8 mouse cellular contexts compared by ENCODE assay signal in genomic region chr8:70585258-70585652, GRCm38 (mm10). TPM values are rescaled to one million over a fixed set of nuclear protein-coding genes. Genes with fewer than 3 reads are reported as not detected.
A peak's percentile ranks its signal among the peaks of the same experiment; 100 is the strongest.
DNase-seq lines count a peak whose midpoint lies in the region; ATAC-seq and TF ChIP-seq lines count a peak whose summit lies in the region.

No protein-coding gene starts in this region.

- no peaks in the 10 kb centered on the region; the same call in 1 of the 2 replicates for H3K4me1 ChIP-seq in testis, adult 2 months (ENCODE audit: control insufficient read depth, insufficient read depth, low read length)
- H3K4me1 ChIP-seq in bone marrow macrophage, adult 2 months (ENCODE audit: control insufficient read depth, insufficient read depth, low read length): no peaks in the 10 kb centered on the region
- no peaks in the 10 kb centered on the region for H3K4me1 ChIP-seq in forebrain, embryonic 16.5 days (replicated peaks; ENCODE audit: control insufficient read depth, insufficient read depth, low read length)
- no peaks in the 10 kb centered on the region for H3K4me1 ChIP-seq in hindbrain, postnatal 0 days (ENCODE audit: insufficient read depth, low read length)
- H3K4me1 ChIP-seq in liver, embryonic 12.5 days: no peaks in the 10 kb centered on the region

- no peaks in the 10 kb centered on the region for H3K27me3 ChIP-seq in testis, adult 2 months (ENCODE audit: control insufficient read depth, insufficient read depth, low read length)
- H3K27me3 ChIP-seq in forebrain, embryonic 16.5 days (replicated peaks; ENCODE audit: control insufficient read depth, insufficient read depth, low read length): no peaks in the 10 kb centered on the region
- no peaks in the 10 kb centered on the region for H3K27me3 ChIP-seq in hindbrain, postnatal 0 days (ENCODE audit: insufficient read depth, low read length)
- H3K27me3 ChIP-seq in liver, embryonic 12.5 days (replicated peaks): no peaks in the 10 kb centered on the region

- H3K4me2 ChIP-seq in forebrain, embryonic 16.5 days (ENCODE audit: low read length): no peak overlapping the region
- no peak overlapping the region for H3K4me2 ChIP-seq in hindbrain, postnatal 0 days (ENCODE audit: low read depth, low read length)
- H3K4me2 ChIP-seq in liver, embryonic 12.5 days: no peak overlapping the region

- TF ChIP-seq CTCF in testis, adult 2 months (IDR thresholded peaks at IDR 0.05; ENCODE audit: control insufficient read depth, insufficient read depth, insufficient replicate concordance, low read depth, low read length): peak; percentile 67; the same call in 1 of the 2 replicates
- TF ChIP-seq CTCF in bone marrow macrophage, adult 2 months (IDR thresholded peaks at IDR 0.05; ENCODE audit: low read depth, low read length): peak; percentile 86
- TF ChIP-seq CTCF in hindbrain, postnatal 0 days (IDR thresholded peaks at IDR 0.05; ENCODE audit: low read depth): peak; percentile 80

- DNase-seq in testis, postnatal 14 days (ENCODE audit: low spot score): no peak
- DNase-seq in hindbrain, postnatal 0 days (ENCODE audit: low spot score): peak; percentile 71
- peak; percentile 40 for DNase-seq in neural tube, embryonic 10.5 days (ENCODE audit: extremely low spot score, low spot score)
- no peak for DNase-seq in urinary bladder, adult 2 months (ENCODE audit: low spot score)

- no peak overlapping the region for H3K9ac ChIP-seq in forebrain, embryonic 16.5 days (replicated peaks; ENCODE audit: low read depth, low read length)
- no peak overlapping the region for H3K9ac ChIP-seq in hindbrain, postnatal 0 days (replicated peaks; ENCODE audit: low read length)
- H3K9ac ChIP-seq in liver, embryonic 12.5 days: no peak overlapping the region

- no peak for TF ChIP-seq POLR2A in testis, adult 2 months (IDR thresholded peaks at IDR 0.05; ENCODE audit: control insufficient read depth, low read depth, low read length)
- no peak for TF ChIP-seq POLR2A in bone marrow macrophage, adult 2 months (IDR thresholded peaks at IDR 0.05; ENCODE audit: borderline replicate concordance, low read depth, low read length)

- H3K9me3 ChIP-seq in forebrain, embryonic 16.5 days (ENCODE audit: control insufficient read depth, low read length): no peaks in the 10 kb centered on the region
- H3K9me3 ChIP-seq in hindbrain, postnatal 0 days (ENCODE audit: low read length): no peaks in the 10 kb centered on the region
- H3K9me3 ChIP-seq in liver, embryonic 12.5 days (replicated peaks): no peaks in the 10 kb centered on the region

- H3K27ac ChIP-seq in testis, adult 2 months (ENCODE audit: control insufficient read depth, insufficient read depth, low read depth, low read length): no peak overlapping the region
- no peak overlapping the region for H3K27ac ChIP-seq in bone marrow macrophage, adult 2 months (ENCODE audit: insufficient read depth, low read depth, low read length)
- no peak overlapping the region for H3K27ac ChIP-seq in forebrain, embryonic 16.5 days (ENCODE audit: low read length)
- no peak overlapping the region; the same call in 1 of the 2 replicates for H3K27ac ChIP-seq in hindbrain, postnatal 0 days
- H3K27ac ChIP-seq in liver, embryonic 12.5 days: no peak overlapping the region

- H3K36me3 ChIP-seq in testis, adult 2 months (ENCODE audit: control insufficient read depth, insufficient read depth, low read length): no peaks in the 10 kb centered on the region; the same call in none of the 2 replicates
- H3K36me3 ChIP-seq in forebrain, embryonic 16.5 days (ENCODE audit: control insufficient read depth, insufficient read depth): peaks cover 20% of the 10 kb centered on the region
- H3K36me3 ChIP-seq in hindbrain, postnatal 0 days (ENCODE audit: insufficient read depth, low read length): peaks cover 48% of the 10 kb centered on the region
- peaks cover 100% of the 10 kb centered on the region for H3K36me3 ChIP-seq in liver, embryonic 12.5 days

- peak; percentile 52; the same call in 1 of the 2 replicates for ATAC-seq in forebrain, embryonic 16.5 days
- peak; percentile 73 for ATAC-seq in hindbrain, postnatal 0 days
- ATAC-seq in liver, embryonic 12.5 days: peak; percentile 31

- H3K4me3 ChIP-seq in testis, adult 2 months (ENCODE audit: control insufficient read depth, low read depth, low read length): no peak overlapping the region
- no peak overlapping the region for H3K4me3 ChIP-seq in bone marrow macrophage, adult 2 months (ENCODE audit: insufficient read depth, low read length)
- no peak overlapping the region for H3K4me3 ChIP-seq in forebrain, embryonic 16.5 days (replicated peaks; ENCODE audit: low read length)
- no peak overlapping the region for H3K4me3 ChIP-seq in hindbrain, postnatal 0 days (ENCODE audit: low read length)
- H3K4me3 ChIP-seq in liver, embryonic 12.5 days: no peak overlapping the region

- 41% methylated on average over 7 of the region's 7 CpGs for WGBS in forebrain, embryonic 16.5 days
- WGBS in hindbrain, postnatal 0 days: 35% methylated on average over 7 of the region's 7 CpGs
- WGBS in liver, embryonic 12.5 days (ENCODE audit: insufficient replicate concordance): 45% methylated on average over 7 of the region's 7 CpGs

RNA-seq across cellular contexts. Expression of gene Isyna1, which starts 8.9 kb away (rescaled TPM):
- polyA plus RNA-seq in testis, adult 2 months (2012; rRNA removed): 561 and 588 TPM in 2 replicates
- 36.0 and 41.4 TPM in 2 replicates for polyA plus RNA-seq in bone marrow macrophage, adult 2 months (2012; ENCODE audit: insufficient read depth, insufficient read length, missing spikeins)
- 116 and 141 TPM in 2 replicates for polyA plus RNA-seq in forebrain, embryonic 16.5 days (2015; fragmentation: Nextera tagmentation; extraction: Ambion mirVana)
- 152 and 207 TPM in 2 replicates for total RNA-seq in hindbrain, postnatal 0 days (2014; rRNA removed)
- 99.3 and 113 TPM in 2 replicates for polyA plus RNA-seq in hindbrain, postnatal 0 days (2015; fragmentation: Nextera tagmentation; extraction: Ambion mirVana)
- 114 and 115 TPM in 2 replicates for polyA plus RNA-seq in liver, embryonic 12.5 days (2016; fragmentation: Nextera tagmentation; extraction: Ambion mirVana)
- polyA plus RNA-seq in urinary bladder, adult 2 months (2012; rRNA removed): 37.9 and 49.6 TPM in 2 replicates

RNA-seq across cellular contexts. Expression of gene Ssbp4, which starts 23.4 kb away (rescaled TPM):
- 35.6 and 38.9 TPM in 2 replicates for polyA plus RNA-seq in testis, adult 2 months (2012; rRNA removed)
- polyA plus RNA-seq in bone marrow macrophage, adult 2 months (2012; ENCODE audit: insufficient read depth, insufficient read length, missing spikeins): 106 and 123 TPM in 2 replicates
- polyA plus RNA-seq in forebrain, embryonic 16.5 days (2015; fragmentation: Nextera tagmentation; extraction: Ambion mirVana): 100 and 121 TPM in 2 replicates
- 248 and 349 TPM in 2 replicates for total RNA-seq in hindbrain, postnatal 0 days (2014; rRNA removed)
- 188 and 189 TPM in 2 replicates for polyA plus RNA-seq in hindbrain, postnatal 0 days (2015; fragmentation: Nextera tagmentation; extraction: Ambion mirVana)
- 96.4 and 98.0 TPM in 2 replicates for polyA plus RNA-seq in liver, embryonic 12.5 days (2016; fragmentation: Nextera tagmentation; extraction: Ambion mirVana)
- polyA plus RNA-seq in urinary bladder, adult 2 months (2012; rRNA removed): 73.5 and 74.6 TPM in 2 replicates

RNA-seq across cellular contexts. Expression of gene Lrrc25, which starts 30.7 kb away (rescaled TPM):
- 1.4 TPM in 2 replicates for polyA plus RNA-seq in testis, adult 2 months (2012; rRNA removed)
- polyA plus RNA-seq in bone marrow macrophage, adult 2 months (2012; ENCODE audit: insufficient read depth, insufficient read length, missing spikeins): 185 and 197 TPM in 2 replicates
- 0.61 and 1.1 TPM in 2 replicates for polyA plus RNA-seq in forebrain, embryonic 16.5 days (2015; fragmentation: Nextera tagmentation; extraction: Ambion mirVana)
- total RNA-seq in hindbrain, postnatal 0 days (2014; rRNA removed): 0.65 and 3.3 TPM in 2 replicates
- polyA plus RNA-seq in hindbrain, postnatal 0 days (2015; fragmentation: Nextera tagmentation; extraction: Ambion mirVana): 1.3 and 1.5 TPM in 2 replicates
- 4.1 and 4.6 TPM in 2 replicates for polyA plus RNA-seq in liver, embryonic 12.5 days (2016; fragmentation: Nextera tagmentation; extraction: Ambion mirVana)
- polyA plus RNA-seq in urinary bladder, adult 2 months (2012; rRNA removed): 5.2 and 6.2 TPM in 2 replicates

RNA-seq across cellular contexts. Expression of gene Ell, which starts 46.0 kb away (rescaled TPM):
- 42.5 and 43.8 TPM in 2 replicates for polyA plus RNA-seq in testis, adult 2 months (2012; rRNA removed)
- polyA plus RNA-seq in bone marrow macrophage, adult 2 months (2012; ENCODE audit: insufficient read depth, insufficient read length, missing spikeins): 17.1 TPM in 2 replicates
- polyA plus RNA-seq in forebrain, embryonic 16.5 days (2015; fragmentation: Nextera tagmentation; extraction: Ambion mirVana): 17.1 and 18.9 TPM in 2 replicates
- 15.6 and 16.7 TPM in 2 replicates for total RNA-seq in hindbrain, postnatal 0 days (2014; rRNA removed)
- polyA plus RNA-seq in hindbrain, postnatal 0 days (2015; fragmentation: Nextera tagmentation; extraction: Ambion mirVana): 10.0 and 10.8 TPM in 2 replicates
- 13.1 TPM in 2 replicates for polyA plus RNA-seq in liver, embryonic 12.5 days (2016; fragmentation: Nextera tagmentation; extraction: Ambion mirVana)
- 21.3 and 26.9 TPM in 2 replicates for polyA plus RNA-seq in urinary bladder, adult 2 months (2012; rRNA removed)

RNA-seq across cellular contexts. Expression of gene Gdf15, which starts 47.0 kb away (rescaled TPM):
- polyA plus RNA-seq in testis, adult 2 months (2012; rRNA removed): 1.3 and 1.4 TPM in 2 replicates
- polyA plus RNA-seq in bone marrow macrophage, adult 2 months (2012; ENCODE audit: insufficient read depth, insufficient read length, missing spikeins): 3.3 and 4.9 TPM in 2 replicates
- polyA plus RNA-seq in forebrain, embryonic 16.5 days (2015; fragmentation: Nextera tagmentation; extraction: Ambion mirVana): 0.20 TPM in 1 of 2 replicates, not detected in the other
- 1.7 TPM in 1 of 2 replicates, not detected in the other for total RNA-seq in hindbrain, postnatal 0 days (2014; rRNA removed)
- polyA plus RNA-seq in hindbrain, postnatal 0 days (2015; fragmentation: Nextera tagmentation; extraction: Ambion mirVana): 0.25 and 0.41 TPM in 2 replicates
- polyA plus RNA-seq in liver, embryonic 12.5 days (2016; fragmentation: Nextera tagmentation; extraction: Ambion mirVana): 4.4 and 4.9 TPM in 2 replicates
- 0.84 and 1.1 TPM in 2 replicates for polyA plus RNA-seq in urinary bladder, adult 2 months (2012; rRNA removed)

Comparison
In these comparisons a context has a peak if more than half of its experiments do, and no peak if none do; other contexts are left out.
1. DNase-seq: peak in hindbrain, postnatal 0 days (single experiment) and neural tube, embryonic 10.5 days (single experiment); none in testis, postnatal 14 days (single experiment) and urinary bladder, adult 2 months (single experiment).
2. RNA of gene Lrrc25, which starts 30.7 kb away (polyA plus RNA-seq): 185 to 197 TPM in bone marrow macrophage, adult 2 months; 5.2 to 6.2 TPM in urinary bladder, adult 2 months, 4.1 to 4.6 TPM in liver, embryonic 12.5 days, 1.4 TPM in testis, adult 2 months, 1.3 to 1.5 TPM in hindbrain, postnatal 0 days and 0.61 to 1.1 TPM in forebrain, embryonic 16.5 days; every median in the first group is over 10 times any median in the second.
3. Peak in every context shown above with its lines, with median percentiles within 50 percentile points of each other: CTCF ChIP-seq and ATAC-seq.